Mouse (Mus musculus): ENCODE measurements around the gene Plgrkt. TPM values are rescaled to one million over a fixed set of nuclear protein-coding genes. Genes with fewer than 3 reads are reported as not detected.
A peak's percentile ranks its signal among the peaks of the same experiment; 100 is the strongest.

The Plgrkt gene
- polyA plus RNA-seq, 2 experiments: 47.5 to 64.6 TPM

GRCm38 (mm10) chr19:29372138-29372537, 4.9 kb upstream of the Plgrkt start:
- no peaks in the 10 kb centered on the region for H3K36me3 ChIP-seq (ENCODE audit: control insufficient read depth, insufficient read depth, low read length)
- TF ChIP-seq POLR2A (IDR thresholded peaks at IDR 0.05; ENCODE audit: borderline replicate concordance, extremely low read depth, insufficient read depth, insufficient read length): no peak
- no peak overlapping the region for H3K9ac ChIP-seq (ENCODE audit: low read depth, low read length, severe bottlenecking)
- H3K27me3 ChIP-seq (ENCODE audit: control insufficient read depth, insufficient read depth, low read length): no peaks in the 10 kb centered on the region
- H3K4me1 ChIP-seq (ENCODE audit: control insufficient read depth, insufficient read depth, low read length): no peaks in the 10 kb centered on the region
- peak; percentile 74 for ATAC-seq (ENCODE audit: low FRiP score, low read depth)
- H3K9me3 ChIP-seq (ENCODE audit: control insufficient read depth, low read length): no peaks in the 10 kb centered on the region
- no peak overlapping the region for H3K4me3 ChIP-seq (replicated peaks; ENCODE audit: low read length)
- H3K27ac ChIP-seq (replicated peaks; ENCODE audit: low read depth, low read length): no peak overlapping the region
- 44% methylated on average over 4 of the region's 4 CpGs for WGBS
- H3K4me2 ChIP-seq (replicated peaks; ENCODE audit: low read depth, low read length, severe bottlenecking): no peak overlapping the region; the same call in 1 of the 2 replicates
- peak; percentile 70 for DNase-seq (ENCODE audit: low spot score)

- H3K4me1 ChIP-seq (ENCODE audit: control insufficient read depth, insufficient read depth, low read length): no peaks in the 10 kb centered on the region
- DNase-seq (ENCODE audit: low spot score) (no peak), ATAC-seq (ENCODE audit: low FRiP score, low read depth) (no peak)
- H3K9ac ChIP-seq (ENCODE audit: low read depth, low read length, severe bottlenecking): no peak overlapping the region
- no peak for TF ChIP-seq POLR2A (IDR thresholded peaks at IDR 0.05; ENCODE audit: borderline replicate concordance, extremely low read depth, insufficient read depth, insufficient read length)
- no peaks in the 10 kb centered on the region for H3K27me3 ChIP-seq (ENCODE audit: control insufficient read depth, insufficient read depth, low read length)
- no peaks in the 10 kb centered on the region for H3K9me3 ChIP-seq (ENCODE audit: control insufficient read depth, low read length)
- no peak overlapping the region for H3K27ac ChIP-seq (replicated peaks; ENCODE audit: low read depth, low read length)
- no peaks in the 10 kb centered on the region for H3K36me3 ChIP-seq (ENCODE audit: control insufficient read depth, insufficient read depth, low read length)
- 74% methylated on average over 18 of the region's 18 CpGs for WGBS
- H3K4me3 ChIP-seq (replicated peaks; ENCODE audit: low read length): no peak overlapping the region
- no peak overlapping the region; the same call in 1 of the 2 replicates for H3K4me2 ChIP-seq (replicated peaks; ENCODE audit: low read depth, low read length, severe bottlenecking)
Measured at GRCm38 (mm10) chr19:29371284-29372081, 4.3 kb upstream of the Plgrkt start.

GRCm38 (mm10) chr19:29370545-29371283, 3.5 kb upstream of the Plgrkt start:
- TF ChIP-seq POLR2A (IDR thresholded peaks at IDR 0.05; ENCODE audit: borderline replicate concordance, extremely low read depth, insufficient read depth, insufficient read length): no peak
- ATAC-seq (ENCODE audit: low FRiP score, low read depth) (no peak), DNase-seq (ENCODE audit: low spot score) (no peak)
- 89% methylated on average over 7 of the region's 7 CpGs for WGBS
- Histone ChIP-seq H3K27ac (replicated peaks; ENCODE audit: low read depth, low read length) (no peak overlapping the region), H3K4me2 (replicated peaks; ENCODE audit: low read depth, low read length, severe bottlenecking) (no peak overlapping the region), H3K4me3 (replicated peaks; ENCODE audit: low read length) (no peak overlapping the region), H3K36me3 (ENCODE audit: control insufficient read depth, insufficient read depth, low read length) (no peaks in the 10 kb centered on the region), H3K9ac (ENCODE audit: low read depth, low read length, severe bottlenecking) (no peak overlapping the region), H3K4me1 (ENCODE audit: control insufficient read depth, insufficient read depth, low read length) (no peaks in the 10 kb centered on the region), H3K27me3 (ENCODE audit: control insufficient read depth, insufficient read depth, low read length) (no peaks in the 10 kb centered on the region), H3K9me3 (ENCODE audit: control insufficient read depth, low read length) (no peaks in the 10 kb centered on the region)

GRCm38 (mm10) chr19:29370112-29370511, 2.9 kb upstream of the Plgrkt start:
- TF ChIP-seq POLR2A (IDR thresholded peaks at IDR 0.05; ENCODE audit: borderline replicate concordance, extremely low read depth, insufficient read depth, insufficient read length): no peak
- H3K36me3 ChIP-seq (ENCODE audit: control insufficient read depth, insufficient read depth, low read length): no peaks in the 10 kb centered on the region
- H3K9me3 ChIP-seq (ENCODE audit: control insufficient read depth, low read length): no peaks in the 10 kb centered on the region
- DNase-seq (ENCODE audit: low spot score) (no peak), ATAC-seq (ENCODE audit: low FRiP score, low read depth) (no peak)
- no peak overlapping the region for H3K4me2 ChIP-seq (replicated peaks; ENCODE audit: low read depth, low read length, severe bottlenecking)
- H3K27me3 ChIP-seq (ENCODE audit: control insufficient read depth, insufficient read depth, low read length): no peaks in the 10 kb centered on the region
- H3K4me1 ChIP-seq (ENCODE audit: control insufficient read depth, insufficient read depth, low read length): no peaks in the 10 kb centered on the region
- H3K9ac ChIP-seq (ENCODE audit: low read depth, low read length, severe bottlenecking): no peak overlapping the region
- WGBS: 59% methylated on average over 12 of the region's 12 CpGs
- H3K27ac ChIP-seq (replicated peaks; ENCODE audit: low read depth, low read length): no peak overlapping the region
- no peak overlapping the region for H3K4me3 ChIP-seq (replicated peaks; ENCODE audit: low read length)

- ATAC-seq (ENCODE audit: low FRiP score, low read depth) (no peak), DNase-seq (ENCODE audit: low spot score) (no peak)
- no peak for TF ChIP-seq POLR2A (IDR thresholded peaks at IDR 0.05; ENCODE audit: borderline replicate concordance, extremely low read depth, insufficient read depth, insufficient read length)
- Histone ChIP-seq H3K27me3 (ENCODE audit: control insufficient read depth, insufficient read depth, low read length) (no peaks in the 10 kb centered on the region), H3K36me3 (ENCODE audit: control insufficient read depth, insufficient read depth, low read length) (no peaks in the 10 kb centered on the region), H3K4me3 (replicated peaks; ENCODE audit: low read length) (no peak overlapping the region), H3K27ac (replicated peaks; ENCODE audit: low read depth, low read length) (no peak overlapping the region), H3K4me2 (replicated peaks; ENCODE audit: low read depth, low read length, severe bottlenecking) (no peak overlapping the region), H3K4me1 (ENCODE audit: control insufficient read depth, insufficient read depth, low read length) (no peaks in the 10 kb centered on the region), H3K9ac (ENCODE audit: low read depth, low read length, severe bottlenecking) (no peak overlapping the region), H3K9me3 (ENCODE audit: control insufficient read depth, low read length) (no peaks in the 10 kb centered on the region)
- WGBS: 87% methylated on average over 3 of the region's 3 CpGs
Measured at GRCm38 (mm10) chr19:29368671-29369309, 1.6 kb upstream of the Plgrkt start.
